Mouse (Mus musculus): ENCODE results near the gene Zfp503. TPM values are rescaled to one million over a fixed set of nuclear protein-coding genes. Genes with fewer than 3 reads are reported as not detected.

Gene Zfp503
- polyA plus RNA-seq, 1 experiment from 2014 or later = 9.7 TPM

DNA sequence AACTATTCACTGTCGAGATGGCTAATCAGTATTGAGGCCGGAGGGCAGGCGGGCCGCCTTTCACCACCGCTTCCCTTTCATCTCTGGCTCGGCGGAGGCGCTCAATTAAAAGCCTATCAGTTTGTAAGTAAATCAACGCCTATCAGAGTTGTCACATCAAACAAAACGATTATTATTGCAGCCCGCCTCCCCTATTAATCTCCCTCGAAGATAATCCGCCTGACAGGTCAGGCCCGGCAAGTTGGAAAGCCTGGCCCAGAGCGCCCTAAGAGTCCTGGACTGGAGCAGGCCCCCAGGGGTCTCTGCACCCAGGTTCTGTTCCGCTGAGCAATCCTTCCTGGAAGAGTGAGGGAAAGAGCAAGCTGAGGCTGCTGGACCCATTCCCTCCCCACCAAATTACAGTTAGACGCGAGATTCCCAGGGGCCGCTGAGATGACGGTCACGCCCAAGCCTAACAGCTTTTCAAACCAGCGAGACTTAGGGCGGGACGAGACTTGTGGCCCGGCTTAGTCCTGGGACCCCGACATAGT is 1.9 kb upstream of the Zfp503 start:
- H3K4me3 ChIP-seq = peak overlapping the region; percentile 85
- peaks cover 90% of the 10 kb centered on the region for H3K27me3 ChIP-seq (replicated peaks; ENCODE audit: low read depth, poor library complexity, severe bottlenecking)
- no peaks in the 10 kb centered on the region for H3K36me3 ChIP-seq (replicated peaks)
- H3K4me1 ChIP-seq = peaks cover 79% of the 10 kb centered on the region
- no peaks in the 10 kb centered on the region for H3K9me3 ChIP-seq
- 0 out of 2 replicates have a peak overlapping the region, but pooled peaks have one; percentile 35 for H3K27ac ChIP-seq (replicated peaks)
- under 1% methylated on average over 26 of the region's 26 CpGs for WGBS
- DNase-seq (ENCODE audit: low spot score) = peak; percentile 79

DNA sequence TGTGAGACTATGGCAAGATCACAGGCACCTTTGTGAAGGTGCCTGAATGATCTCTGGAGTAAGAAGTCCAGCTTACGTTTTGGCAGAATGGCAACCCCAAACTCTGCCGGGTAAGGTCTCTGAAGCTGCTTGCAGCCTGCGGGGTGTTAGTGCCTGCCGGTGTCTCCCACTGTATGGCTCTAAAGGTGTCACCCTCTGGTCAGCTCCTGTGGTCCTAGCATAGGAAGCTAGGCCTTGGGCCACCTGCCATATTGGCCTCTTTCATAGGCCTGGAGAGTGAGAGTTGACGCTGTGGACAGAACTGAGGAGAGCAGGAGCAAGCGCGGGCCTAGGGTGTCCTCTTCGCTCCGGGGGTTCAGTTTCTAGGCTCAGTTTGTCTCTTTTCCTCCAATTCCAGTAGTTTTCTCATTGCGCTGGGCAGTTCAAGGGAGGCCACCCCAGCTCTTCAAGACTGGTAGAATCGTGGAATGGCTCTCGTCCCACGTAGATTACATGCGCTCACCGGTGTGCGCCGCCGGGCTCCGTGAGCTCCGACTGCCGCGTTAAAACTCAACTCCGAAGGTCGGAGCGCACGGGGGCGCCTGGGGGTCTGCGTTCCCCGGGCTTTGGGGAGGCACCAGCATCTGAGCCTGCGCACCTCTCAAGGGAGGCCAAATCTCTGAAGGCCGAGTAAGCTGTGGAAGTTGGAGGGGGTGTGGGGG is 1.1 kb upstream of the Zfp503 start:
- H3K27me3 ChIP-seq (replicated peaks; ENCODE audit: low read depth, poor library complexity, severe bottlenecking) = peaks cover 90% of the 10 kb centered on the region
- H3K4me1 ChIP-seq = peaks cover 84% of the 10 kb centered on the region
- peak; percentile 64 for DNase-seq (ENCODE audit: low spot score)

DNA sequence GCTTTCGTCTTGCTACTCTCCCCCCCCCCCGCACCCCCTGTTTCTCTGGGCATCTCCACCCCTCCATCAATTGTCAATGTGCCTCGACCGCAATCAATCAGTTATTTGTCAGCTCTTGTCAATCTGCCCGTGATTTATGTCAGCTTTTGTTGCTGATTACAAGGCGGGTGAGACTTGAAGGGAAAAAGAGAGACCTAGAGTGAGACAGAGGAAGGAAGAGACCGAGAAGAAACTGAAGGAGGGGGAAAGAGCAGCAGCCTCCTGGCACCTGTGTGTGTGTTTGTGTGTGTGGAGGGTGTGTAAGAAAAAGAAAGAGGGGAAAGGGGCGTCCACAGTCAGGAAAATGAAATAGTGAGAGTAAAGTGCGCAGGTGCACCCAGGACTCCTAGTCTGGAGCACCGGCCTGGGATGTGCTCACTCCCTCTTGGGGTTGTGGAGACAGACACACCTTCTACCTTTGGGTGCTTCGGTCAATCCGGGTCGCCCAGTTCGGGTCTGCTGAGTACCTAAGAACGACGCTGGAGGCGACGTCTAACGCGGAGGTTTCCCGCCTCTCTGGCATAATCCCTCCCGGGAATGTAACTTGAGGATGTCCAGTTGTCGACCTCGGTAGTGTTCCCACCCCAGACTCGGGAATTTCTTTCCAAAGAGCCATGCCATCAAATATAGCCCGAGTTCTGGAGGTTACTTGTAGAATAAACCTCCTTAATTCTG is 667 bp downstream of the Zfp503 start:
- peak overlapping the region; percentile 85 for H3K4me3 ChIP-seq
- no peaks in the 10 kb centered on the region for H3K9me3 ChIP-seq
- WGBS = under 1% methylated on average over 26 of the region's 26 CpGs
- peak overlapping the region; percentile 92 for H3K27ac ChIP-seq (replicated peaks)
- peaks cover 82% of the 10 kb centered on the region for H3K27me3 ChIP-seq (replicated peaks; ENCODE audit: low read depth, poor library complexity, severe bottlenecking)
- DNase-seq (ENCODE audit: low spot score) = peak; percentile 59
- H3K4me1 ChIP-seq = peaks cover 75% of the 10 kb centered on the region
- peaks cover 17% of the 10 kb centered on the region for H3K36me3 ChIP-seq (replicated peaks)

More for the DNA sequence above, 1.1 kb upstream of the Zfp503 start:
- Histone ChIP-seq H3K36me3 (replicated peaks) (peaks cover 7% of the 10 kb centered on the region), H3K27ac (replicated peaks) (peak overlapping the region; percentile 92), H3K4me3 (peak overlapping the region; percentile 85), H3K9me3 (no peaks in the 10 kb centered on the region)
- WGBS = under 1% methylated on average over 31 of the region's 31 CpGs

DNA sequence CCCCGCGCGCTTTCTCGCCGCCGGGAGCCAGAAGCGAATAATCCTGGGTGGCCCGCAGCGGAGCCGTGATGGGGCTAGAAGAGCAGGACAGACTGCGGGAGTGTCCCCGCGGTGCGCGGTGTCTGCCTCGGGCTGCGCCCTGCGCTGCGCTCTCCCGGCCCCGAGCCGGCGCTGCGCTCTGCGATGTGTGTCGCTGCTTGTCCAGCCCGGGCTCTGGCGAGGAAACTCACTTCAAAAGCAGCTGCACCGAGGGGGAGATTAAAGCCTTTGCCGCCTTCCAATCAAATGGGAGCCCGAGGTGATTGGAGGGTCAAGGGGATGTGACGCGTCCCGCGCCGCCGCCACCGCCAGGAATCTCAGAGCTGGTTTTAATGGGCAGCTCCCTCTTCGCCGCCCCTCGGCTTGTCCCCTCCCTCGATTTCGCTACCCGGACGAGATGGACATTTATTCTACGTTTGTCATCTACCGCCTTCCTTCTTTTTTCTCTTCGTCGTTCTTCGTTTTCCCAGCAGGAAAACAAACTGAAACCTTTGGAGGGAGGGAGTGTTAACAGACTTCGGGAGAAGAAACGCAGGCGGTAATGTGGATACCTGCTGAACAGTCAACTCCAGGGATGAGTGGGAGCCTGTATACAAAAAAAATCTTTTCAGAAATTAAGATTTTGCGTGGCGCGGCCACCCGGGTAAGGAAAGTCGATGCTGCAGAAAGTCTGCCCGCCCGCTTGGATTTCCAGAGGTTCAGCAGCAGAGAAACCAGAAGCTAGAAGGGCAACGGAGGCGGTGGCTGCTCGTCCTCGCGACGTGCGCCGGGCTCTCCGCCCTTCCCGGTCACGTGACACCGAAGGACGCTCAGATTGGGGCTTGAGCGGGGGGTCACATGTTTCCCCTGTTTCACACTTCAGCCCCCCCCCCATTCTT is 1.5 kb downstream of the Zfp503 start:
- Histone ChIP-seq H3K4me1 (peaks cover 78% of the 10 kb centered on the region), H3K9me3 (no peaks in the 10 kb centered on the region), H3K27ac (replicated peaks) (peak overlapping the region; percentile 92), H3K4me3 (peak overlapping the region; percentile 85), H3K27me3 (replicated peaks; ENCODE audit: low read depth, poor library complexity, severe bottlenecking) (peaks cover 80% of the 10 kb centered on the region), H3K36me3 (replicated peaks) (peaks cover 17% of the 10 kb centered on the region)
- peak; percentile 98 for DNase-seq (ENCODE audit: low spot score)
- under 1% methylated on average over 74 of the region's 74 CpGs for WGBS

DNA sequence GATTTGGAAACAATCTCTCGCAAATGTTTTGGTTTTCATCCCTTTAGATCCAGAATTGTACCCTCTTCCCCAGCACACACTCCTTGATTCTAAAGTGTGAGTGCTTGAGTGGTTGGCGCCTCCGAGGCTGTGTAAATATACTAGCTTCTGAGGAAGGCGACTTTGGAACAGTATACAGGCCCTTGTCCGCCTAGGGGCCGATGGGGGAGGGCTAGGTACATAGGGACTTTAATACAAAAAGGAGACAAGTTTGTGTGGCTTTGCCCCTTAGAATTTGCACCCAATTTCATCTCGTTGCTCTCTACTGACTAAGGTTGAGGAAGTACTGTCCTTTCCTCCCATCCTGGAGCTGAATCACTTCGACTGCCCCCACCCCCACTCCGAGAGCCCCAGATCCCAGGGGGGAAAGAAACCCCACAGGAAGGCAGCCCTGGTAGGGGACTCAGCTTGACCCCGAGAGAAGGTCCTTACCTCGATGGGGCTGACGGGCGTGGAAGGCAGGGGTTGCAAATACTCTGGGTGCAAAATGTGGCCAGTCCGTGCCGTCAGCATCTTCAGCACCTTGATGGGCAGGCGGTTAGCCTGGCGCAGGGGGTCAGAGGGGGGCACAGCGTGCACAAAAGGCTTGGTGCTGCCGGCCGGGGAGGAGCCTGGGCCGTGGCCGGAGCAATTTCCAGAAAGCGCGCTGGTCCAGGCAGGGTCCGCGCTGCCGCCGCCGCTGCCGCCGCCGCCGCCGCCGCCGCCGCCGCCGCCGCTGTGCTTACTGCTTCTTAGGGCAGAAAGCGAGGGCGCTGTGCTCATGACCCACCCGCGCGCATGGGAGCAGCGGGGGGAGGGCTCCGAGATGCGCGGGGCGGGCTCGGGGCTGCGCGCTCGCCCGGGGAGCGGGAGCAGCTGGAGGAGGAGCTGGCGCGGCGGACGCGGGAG is 2.4 kb downstream of the Zfp503 start:
- peak overlapping the region; percentile 92 for H3K27ac ChIP-seq (replicated peaks)
- peaks cover 81% of the 10 kb centered on the region for H3K4me1 ChIP-seq
- peaks cover 80% of the 10 kb centered on the region for H3K27me3 ChIP-seq (replicated peaks; ENCODE audit: low read depth, poor library complexity, severe bottlenecking)
- H3K9me3 ChIP-seq = no peaks in the 10 kb centered on the region
- H3K36me3 ChIP-seq (replicated peaks) = peaks cover 17% of the 10 kb centered on the region
- H3K4me3 ChIP-seq = peak overlapping the region; percentile 85
- WGBS = under 1% methylated on average over 61 of the region's 61 CpGs
- DNase-seq (ENCODE audit: low spot score) = peak; percentile 79

DNA sequence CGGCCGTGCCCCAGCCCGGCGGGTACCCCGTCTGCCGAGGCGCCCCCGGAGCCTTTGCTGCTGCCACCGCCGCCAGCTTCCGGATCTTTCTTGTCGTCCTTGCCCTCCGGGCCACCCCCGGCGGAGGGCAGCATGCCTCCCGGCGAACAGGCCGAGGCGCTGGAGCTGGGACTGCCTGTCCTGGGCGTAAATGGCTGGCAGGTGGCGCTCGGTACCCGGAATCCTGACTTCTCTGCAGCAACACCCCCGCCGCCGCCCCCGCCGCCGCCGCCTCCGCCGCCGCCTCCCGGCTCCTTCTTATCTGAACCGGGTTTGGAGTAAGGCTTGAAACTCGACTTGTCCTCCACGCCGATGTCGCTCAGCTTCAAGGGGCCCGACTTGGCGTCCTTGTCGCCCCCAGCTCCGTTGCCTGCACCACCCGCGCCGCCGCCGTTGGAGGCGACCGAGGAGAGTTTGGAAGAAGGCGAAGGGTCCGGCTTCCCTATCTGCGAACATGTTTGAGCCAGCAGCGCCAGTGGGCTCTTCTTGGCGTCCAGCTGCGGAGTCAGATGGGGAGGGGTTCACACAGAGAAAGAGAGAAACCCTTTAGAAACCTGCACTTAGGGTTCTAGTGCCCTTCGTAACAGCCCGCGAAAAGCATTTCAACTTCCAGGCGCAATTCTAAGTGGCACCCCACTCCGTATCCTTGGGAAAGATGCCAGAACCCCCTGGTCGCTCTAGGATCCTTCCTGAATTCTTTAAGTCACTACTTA is 3.2 kb downstream of the Zfp503 start:
- H3K9me3 ChIP-seq = no peaks in the 10 kb centered on the region
- peak; percentile 90 for DNase-seq (ENCODE audit: low spot score)
- peaks cover 82% of the 10 kb centered on the region for H3K4me1 ChIP-seq
- WGBS = under 1% methylated on average over 62 of the region's 62 CpGs
- H3K27me3 ChIP-seq (replicated peaks; ENCODE audit: low read depth, poor library complexity, severe bottlenecking) = peaks cover 80% of the 10 kb centered on the region
- peak overlapping the region; percentile 85 for H3K4me3 ChIP-seq
- H3K27ac ChIP-seq (replicated peaks) = peak overlapping the region; percentile 92
- peaks cover 17% of the 10 kb centered on the region for H3K36me3 ChIP-seq (replicated peaks)

DNA sequence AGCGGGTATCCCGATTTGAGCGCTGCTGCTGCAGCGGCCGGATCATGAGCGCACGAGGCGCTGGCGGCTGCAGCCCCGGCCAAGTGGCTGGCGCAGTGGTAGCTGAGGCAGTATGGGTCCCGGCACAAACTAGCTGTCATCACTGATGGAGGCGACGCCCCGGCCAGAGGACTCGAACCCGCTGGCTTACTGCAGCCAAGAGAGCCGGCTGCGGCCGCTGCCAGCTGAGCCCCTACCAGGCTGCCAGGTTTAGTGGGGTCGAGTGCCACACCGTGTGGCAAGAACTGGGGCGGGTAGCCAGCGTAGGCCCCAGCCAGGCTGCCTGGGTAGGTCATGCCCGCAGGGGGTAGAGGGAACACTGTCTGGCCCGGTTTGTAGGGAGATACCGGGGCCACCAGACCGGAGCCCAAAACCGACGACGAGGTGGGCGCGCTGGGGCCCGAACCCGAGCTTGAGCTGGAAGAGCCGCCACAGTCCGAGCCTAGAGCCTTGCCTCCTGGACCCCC is 3.9 kb downstream of the Zfp503 start:
- Histone ChIP-seq H3K27me3 (replicated peaks; ENCODE audit: low read depth, poor library complexity, severe bottlenecking) (peaks cover 80% of the 10 kb centered on the region), H3K27ac (replicated peaks) (peak overlapping the region; percentile 92), H3K36me3 (replicated peaks) (peaks cover 17% of the 10 kb centered on the region), H3K9me3 (no peaks in the 10 kb centered on the region), H3K4me3 (peak overlapping the region; percentile 85), H3K4me1 (peaks cover 77% of the 10 kb centered on the region)
- WGBS = 2% methylated on average over 37 of the region's 37 CpGs
- DNase-seq (ENCODE audit: low spot score) = peak; percentile 64

DNA sequence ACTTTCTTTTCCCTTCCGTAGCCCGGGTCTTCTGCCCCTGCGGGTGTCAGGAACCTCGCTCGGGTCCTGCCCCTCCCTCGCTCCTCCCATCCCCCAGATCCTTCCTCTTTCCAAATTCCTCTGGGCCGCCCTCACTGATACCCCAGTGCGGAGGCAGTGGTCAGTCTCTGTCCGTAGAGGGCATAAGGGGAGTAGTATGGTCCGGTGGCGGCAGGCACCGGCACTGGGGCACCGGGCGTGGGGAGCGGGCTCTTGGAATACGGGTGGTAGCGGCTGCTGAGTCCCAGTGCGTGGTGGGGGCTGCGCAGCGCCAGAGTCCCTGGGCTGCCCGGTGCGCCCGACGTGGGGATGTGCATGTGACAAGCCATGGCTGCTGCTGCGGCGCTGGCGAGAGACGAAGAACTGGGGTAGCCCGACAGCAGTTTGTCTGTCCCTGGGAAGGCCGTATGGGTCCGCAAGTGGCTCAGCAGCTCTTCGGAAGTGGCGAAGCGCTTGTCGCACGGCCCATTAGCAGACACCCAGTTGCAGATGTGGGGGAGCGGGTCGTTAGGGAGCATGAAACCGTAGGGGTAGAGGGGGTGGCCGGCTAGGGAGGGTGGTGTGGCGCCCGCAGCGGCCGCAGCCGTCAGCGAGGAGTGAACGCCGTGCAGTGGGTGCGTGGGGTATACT is 4.5 kb downstream of the Zfp503 start:
- Histone ChIP-seq H3K9me3 (no peaks in the 10 kb centered on the region), H3K4me3 (peak overlapping the region; percentile 85), H3K4me1 (peaks cover 71% of the 10 kb centered on the region), H3K27ac (replicated peaks) (peak overlapping the region; percentile 92), H3K36me3 (replicated peaks) (peaks cover 17% of the 10 kb centered on the region), H3K27me3 (replicated peaks; ENCODE audit: low read depth, poor library complexity, severe bottlenecking) (peaks cover 80% of the 10 kb centered on the region)
- WGBS = 1% methylated on average over 49 of the region's 49 CpGs
- peak; percentile 69 for DNase-seq (ENCODE audit: low spot score)

DNA sequence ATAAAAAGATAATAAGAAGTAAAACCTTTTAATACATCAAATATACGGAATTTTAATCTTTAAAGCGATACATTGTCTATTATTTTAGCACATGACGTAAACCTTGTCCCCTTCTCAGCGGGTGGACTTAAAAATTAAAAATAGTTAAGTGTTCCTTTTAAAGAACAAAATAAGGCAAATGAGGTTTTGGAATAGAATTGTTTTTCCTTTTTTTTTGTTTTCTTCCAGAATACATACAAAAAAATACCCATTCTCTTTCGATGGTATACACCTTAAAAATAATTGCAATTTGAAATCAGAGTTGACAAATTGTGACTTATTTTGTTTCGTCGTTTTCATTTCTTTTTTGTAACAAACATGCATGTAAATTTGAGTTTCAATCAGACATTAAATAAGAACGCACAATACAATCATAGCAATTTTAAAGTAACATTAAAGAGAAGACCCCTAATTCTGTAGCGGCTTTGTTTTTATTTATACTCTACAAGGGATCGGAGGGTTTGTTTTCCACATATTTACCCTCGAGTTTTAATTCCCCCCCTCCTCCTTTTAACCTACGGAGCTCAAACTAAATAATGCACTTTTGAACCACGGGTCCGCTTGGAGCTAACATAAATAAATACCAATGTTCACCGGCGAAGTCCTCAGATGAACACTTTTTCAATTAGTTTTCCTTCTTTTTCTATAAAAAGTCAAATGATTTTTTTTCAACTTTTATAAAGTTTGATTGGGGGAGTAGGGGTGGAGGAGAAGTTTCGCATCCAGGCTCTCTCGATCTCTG is 5.3 kb downstream of the Zfp503 start:
- peak overlapping the region; percentile 85 for H3K4me3 ChIP-seq
- peaks cover 63% of the 10 kb centered on the region for H3K4me1 ChIP-seq
- H3K27ac ChIP-seq (replicated peaks) = peak overlapping the region; percentile 92
- peaks cover 17% of the 10 kb centered on the region for H3K36me3 ChIP-seq (replicated peaks)
- 3% methylated on average over 18 of the region's 18 CpGs for WGBS
- DNase-seq (ENCODE audit: low spot score) = no peak
- peaks cover 76% of the 10 kb centered on the region for H3K27me3 ChIP-seq (replicated peaks; ENCODE audit: low read depth, poor library complexity, severe bottlenecking)
- no peaks in the 10 kb centered on the region for H3K9me3 ChIP-seq
